Mouse (Mus musculus) myocyte (in vitro differentiated cells): Measurements from ENCODE around the gene Gsta1. TPM values are rescaled to one million over a fixed set of nuclear protein-coding genes. Genes with fewer than 3 reads are reported as not detected.

Source experiments
- H3K27me3 ChIP-seq: one replicate; pipeline ENCODE4 v1.6.1; 2011; ENCODE audit not compliant: control insufficient read depth, insufficient read depth, insufficient read length
- H3K36me3 ChIP-seq: one replicate; pipeline ENCODE4 v1.6.1; 2011; ENCODE audit not compliant: control insufficient read depth, insufficient read depth
- H3K4me2 ChIP-seq: one replicate; pipeline ENCODE4 v1.6.1; 2011; ENCODE audit warnings: low read depth, control low read depth
- H3K4me3 ChIP-seq: one replicate; pipeline ENCODE4 v1.5.1; 2011; ENCODE audit warnings: mild to moderate bottlenecking, control low read depth, moderate library complexity
- H3K79me2 ChIP-seq: one replicate; pipeline ENCODE4 v1.6.1; 2011; ENCODE audit not compliant: control insufficient read depth, insufficient read depth
- H3ac ChIP-seq: one replicate; pipeline ENCODE4 v1.6.1; 2011; ENCODE audit not compliant: control insufficient read depth, insufficient read length
- CEBPB ChIP-seq: IDR thresholded peaks from 2 replicates; pipeline ENCODE4 v1.6.1; 2011; ENCODE audit warnings: mild to moderate bottlenecking, moderate library complexity; ENCODE audit not compliant: poor library complexity, insufficient read depth, severe bottlenecking
- E2F4 ChIP-seq: IDR thresholded peaks from one replicate; pipeline ENCODE4 v1.6.1; 2011; ENCODE audit warnings: mild to moderate bottlenecking, control low read depth, moderate library complexity; ENCODE audit not compliant: insufficient read depth
- MAX ChIP-seq: IDR thresholded peaks from one replicate; pipeline ENCODE4 v1.6.1; 2011; ENCODE audit warnings: low read depth, mild to moderate bottlenecking, control low read depth
- MYOD1 ChIP-seq, 3 experiments: IDR thresholded peaks; one replicate each; pipeline ENCODE4 v1.6.1; 2011; ENCODE audit warnings: control low read depth in 2 of 3, low read depth in 2 of 3, mild to moderate bottlenecking in 2 of 3, moderate library complexity in 1 of 3; ENCODE audit not compliant: insufficient read length in 2 of 3, control insufficient read depth in 1 of 3
- MYOG ChIP-seq, 3 experiments: IDR thresholded peaks; one replicate each; pipeline ENCODE4 v1.6.1; 2011; ENCODE audit warnings: control low read depth in 2 of 3, low read depth in 2 of 3, mild to moderate bottlenecking in 2 of 3; ENCODE audit not compliant: insufficient read length in 2 of 3, control insufficient read depth in 1 of 3, insufficient read depth in 1 of 3
- POLR2A ChIP-seq: IDR thresholded peaks from one replicate; pipeline ENCODE4 v1.6.1; 2011; ENCODE audit warnings: low read depth, mild to moderate bottlenecking, control low read depth, moderate library complexity; ENCODE audit not compliant: insufficient read length
- POLR2AphosphoS2 ChIP-seq: IDR thresholded peaks from one replicate; pipeline ENCODE4 v1.6.1; 2011; ENCODE audit warnings: low read depth, control low read depth; ENCODE audit not compliant: insufficient read length
- REST ChIP-seq: IDR thresholded peaks from one replicate; pipeline ENCODE4 v1.6.1; 2011; ENCODE audit warnings: mild to moderate bottlenecking, control low read depth, moderate library complexity; ENCODE audit not compliant: insufficient read depth, insufficient read length
- SRF ChIP-seq: IDR thresholded peaks from one replicate; pipeline ENCODE4 v1.6.1; 2011; ENCODE audit warnings: low read depth; ENCODE audit not compliant: control insufficient read depth, insufficient read length
- TCF12 ChIP-seq: IDR thresholded peaks from one replicate; pipeline ENCODE4 v1.6.1; 2011; ENCODE audit warnings: mild to moderate bottlenecking, control low read depth; ENCODE audit not compliant: poor library complexity, insufficient read depth, severe bottlenecking
- TCF3 ChIP-seq: IDR thresholded peaks from one replicate; pipeline ENCODE4 v1.6.1; 2011; ENCODE audit warnings: low read depth, control low read depth; ENCODE audit not compliant: insufficient read length
- USF1 ChIP-seq: IDR thresholded peaks from one replicate; pipeline ENCODE4 v1.6.1; 2011; ENCODE audit warnings: low read depth, mild to moderate bottlenecking, control low read depth, moderate library complexity
- polyA plus RNA-seq: library from polyadenylated mRNA; unstranded; fragments of >200 nt; fragmentation: generic; extraction: Trizol; gene quantifications from one replicate; pipeline ENCODE4 v1.2.1, GENCODE M21; 2012; ENCODE audit warnings: missing spikeins

Gsta1 gene
- polyA plus RNA-seq, 1 experiment, result 0.61 TPM

GRCm38 (mm10) chr9:78193902-78194597 lies 36.4 kb upstream of the Gsta1 start:
- Histone ChIP-seq H3K79me2 (no peaks in the 10 kb centered on the region), H3K4me3 (no peak overlapping the region), H3K27me3 (no peaks in the 10 kb centered on the region), H3K36me3 (no peaks in the 10 kb centered on the region), H3K4me2 (no peak overlapping the region), H3ac (no peak overlapping the region)
- TF ChIP-seq SRF (no peak), E2F4 (no peak)

- no peak overlapping the region for H3ac ChIP-seq
- no peak overlapping the region for H3K4me3 ChIP-seq
- H3K4me2 ChIP-seq, result no peak overlapping the region
- H3K79me2 ChIP-seq, result no peaks in the 10 kb centered on the region
- H3K27me3 ChIP-seq, result no peaks in the 10 kb centered on the region
- no peaks in the 10 kb centered on the region for H3K36me3 ChIP-seq
- TF ChIP-seq CEBPB, result no peak
- no peak for TF ChIP-seq TCF12
- TF ChIP-seq MYOG (IDR thresholded peaks at IDR 0.05; ENCODE audit: control insufficient read depth in 1 of 3, insufficient read depth in 1 of 3, insufficient read length in 2 of 3, low read depth in 2 of 3), result no peak
- no peak for TF ChIP-seq POLR2AphosphoS2
Measured at GRCm38 (mm10) chr9:78195034-78195433, 35.4 kb upstream of the Gsta1 start.

GRCm38 (mm10) chr9:78197801-78198200 lies 32.7 kb upstream of the Gsta1 start:
- no peak overlapping the region for H3ac ChIP-seq
- H3K4me2 ChIP-seq, result no peak overlapping the region
- no peaks in the 10 kb centered on the region for H3K79me2 ChIP-seq
- H3K36me3 ChIP-seq, result no peaks in the 10 kb centered on the region
- TF ChIP-seq E2F4 (no peak), TCF12 (no peak)
- H3K27me3 ChIP-seq, result no peaks in the 10 kb centered on the region
- no peak overlapping the region for H3K4me3 ChIP-seq

GRCm38 (mm10) chr9:78204194-78204593 lies 26.3 kb upstream of the Gsta1 start:
- Histone ChIP-seq H3K36me3 (no peaks in the 10 kb centered on the region), H3K4me2 (no peak overlapping the region), H3ac (no peak overlapping the region), H3K4me3 (no peak overlapping the region), H3K27me3 (no peaks in the 10 kb centered on the region), H3K79me2 (no peaks in the 10 kb centered on the region)
- TF ChIP-seq MYOG (IDR thresholded peaks at IDR 0.05; ENCODE audit: control insufficient read depth in 1 of 3, insufficient read depth in 1 of 3, insufficient read length in 2 of 3, low read depth in 2 of 3) (no peak), POLR2A (no peak), REST (no peak), CEBPB (no peak), TCF12 (no peak), POLR2AphosphoS2 (no peak), SRF (no peak), TCF3 (no peak), MAX (no peak), MYOD1 (IDR thresholded peaks at IDR 0.05; ENCODE audit: control insufficient read depth in 1 of 3, insufficient read length in 2 of 3, low read depth in 2 of 3) (no peak), E2F4 (no peak), USF1 (no peak)

GRCm38 (mm10) chr9:78208956-78209355 lies 21.5 kb upstream of the Gsta1 start:
- H3K79me2 ChIP-seq, result no peaks in the 10 kb centered on the region
- no peaks in the 10 kb centered on the region for H3K27me3 ChIP-seq
- no peak overlapping the region for H3ac ChIP-seq
- H3K36me3 ChIP-seq, result no peaks in the 10 kb centered on the region
- no peak overlapping the region for H3K4me2 ChIP-seq
- TF ChIP-seq POLR2AphosphoS2 (no peak), TCF3 (no peak), POLR2A (no peak), MYOD1 (IDR thresholded peaks at IDR 0.05; ENCODE audit: control insufficient read depth in 1 of 3, insufficient read length in 2 of 3, low read depth in 2 of 3) (no peak), E2F4 (no peak), TCF12 (no peak), REST (no peak), MYOG (IDR thresholded peaks at IDR 0.05; ENCODE audit: control insufficient read depth in 1 of 3, insufficient read depth in 1 of 3, insufficient read length in 2 of 3, low read depth in 2 of 3) (no peak)
- no peak overlapping the region for H3K4me3 ChIP-seq

DNA sequence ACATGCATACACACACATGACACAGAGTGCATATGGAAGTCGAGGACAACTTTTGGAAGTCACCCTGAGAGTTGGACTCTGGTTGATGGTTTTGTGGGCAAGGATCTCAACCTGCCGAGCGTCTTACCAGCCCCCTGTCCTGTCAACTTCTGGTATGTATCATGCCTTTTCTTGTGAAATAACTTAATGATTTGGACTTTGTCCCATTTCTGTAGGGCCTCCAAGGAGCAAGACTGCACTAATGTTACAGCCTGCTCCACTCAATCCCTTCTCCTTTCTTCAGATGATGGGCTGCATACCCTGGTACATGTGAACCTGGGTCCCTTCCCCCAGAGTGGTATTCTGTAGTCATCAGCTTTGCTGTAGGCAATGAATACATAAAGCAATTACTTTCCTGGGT lies 20.4 kb upstream of the Gsta1 start:
- no peak overlapping the region for H3K4me2 ChIP-seq
- no peaks in the 10 kb centered on the region for H3K79me2 ChIP-seq
- H3ac ChIP-seq, result no peak overlapping the region
- TF ChIP-seq POLR2AphosphoS2 (no peak), CEBPB (no peak), USF1 (no peak), MYOD1 (IDR thresholded peaks at IDR 0.05; ENCODE audit: control insufficient read depth in 1 of 3, insufficient read length in 2 of 3, low read depth in 2 of 3) (no peak), MAX (no peak), TCF12 (no peak), MYOG (IDR thresholded peaks at IDR 0.05; ENCODE audit: control insufficient read depth in 1 of 3, insufficient read depth in 1 of 3, insufficient read length in 2 of 3, low read depth in 2 of 3) (no peak), POLR2A (no peak), REST (no peak)
- H3K27me3 ChIP-seq, result no peaks in the 10 kb centered on the region
- no peak overlapping the region for H3K4me3 ChIP-seq
- H3K36me3 ChIP-seq, result no peaks in the 10 kb centered on the region
